Mouse (Mus musculus) embryonic facial prominence, embryonic 15.5 days (tissue): Measurements from ENCODE around the gene Smg9. TPM values are rescaled to one million over a fixed set of nuclear protein-coding genes. Genes with fewer than 3 reads are reported as not detected.

Experiments
- ATAC-seq: fragments of 200-750 bp; cut with Nextera tagmentation; 2 replicates; pipeline ENCODE4 v1.8.0; 2017; ENCODE audit warnings: low read depth, moderate TSS enrichment; ENCODE audit not compliant: insufficient number of reproducible peaks, low FRiP score, low TSS enrichment
- H3K27ac ChIP-seq: fragments of 300-500 bp; sonication (generic); replicated peaks from 2 replicates; pipeline ENCODE4 v1.5.1; 2015; ENCODE audit warnings: mild to moderate bottlenecking, inconsistent platforms
- H3K27me3 ChIP-seq: fragments of 300-500 bp; sonication (generic); 2 replicates; pipeline ENCODE4 v1.6.1; 2015; ENCODE audit warnings: inconsistent platforms
- H3K36me3 ChIP-seq: fragments of 300-500 bp; sonication (generic); 2 replicates; pipeline ENCODE4 v1.6.1; 2015; ENCODE audit warnings: mild to moderate bottlenecking, inconsistent platforms
- H3K4me1 ChIP-seq: fragments of 300-500 bp; sonication (generic); 2 replicates; pipeline ENCODE4 v1.6.1; 2015; ENCODE audit warnings: inconsistent platforms
- H3K4me2 ChIP-seq: fragments of 300-500 bp; sonication (generic); replicated peaks from 2 replicates; pipeline ENCODE4 v1.6.1; 2015; ENCODE audit warnings: mild to moderate bottlenecking, inconsistent platforms
- H3K4me3 ChIP-seq: fragments of 300-500 bp; sonication (generic); replicated peaks from 2 replicates; pipeline ENCODE4 v1.5.1; 2015; ENCODE audit warnings: mild to moderate bottlenecking, inconsistent platforms
- H3K9ac ChIP-seq: fragments of 300-500 bp; sonication (generic); 2 replicates; pipeline ENCODE4 v1.6.1; 2015; ENCODE audit warnings: inconsistent platforms
- H3K9me3 ChIP-seq: fragments of 300-500 bp; sonication (generic); replicated peaks from 2 replicates; pipeline ENCODE4 v1.6.1; 2016; ENCODE audit warnings: inconsistent platforms
- WGBS: fragments of 180-500 bp; shearing (Covaris S2); methylation state at CpG from one replicate; pipeline ENCODE4 v1.1.7; 2015; 5-methylcytosine and 5-hydroxymethylcytosine counted together
- polyA plus RNA-seq: library from polyadenylated mRNA; unstranded; fragments of >200 nt; fragmentation: Nextera tagmentation; extraction: Ambion mirVana; gene quantifications from 2 replicates; pipeline ENCODE4 v1.2.1, GENCODE M21; 2015

The Smg9 gene
- polyA plus RNA-seq, 1 experiment from 2014 or later = 27.6 TPM

DNA sequence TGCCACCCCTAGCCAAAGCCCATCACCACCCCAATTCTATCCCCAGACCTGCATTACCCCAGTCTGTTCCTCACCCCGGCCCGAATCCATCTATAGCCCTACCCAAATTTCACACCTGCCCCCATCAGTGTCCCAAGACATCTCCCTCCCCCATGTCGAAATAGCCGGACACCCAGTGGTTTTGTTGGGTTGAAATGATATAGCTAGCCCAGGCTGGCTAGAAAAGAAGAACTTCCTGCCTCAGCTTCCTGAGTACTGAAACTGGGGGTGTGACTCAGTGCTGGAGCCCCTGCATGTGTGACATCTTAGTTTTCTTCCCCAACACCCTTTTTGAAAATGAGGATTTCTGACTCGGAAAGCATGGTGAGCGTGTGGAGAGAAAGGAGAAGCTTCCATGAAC, 67.4 kb downstream of the Smg9 start:
- ATAC-seq = no peak
- Histone ChIP-seq H3K36me3 (no peaks in the 10 kb centered on the region), H3K4me2 (no peak overlapping the region), H3K9ac (no peak overlapping the region), H3K4me1 (peaks cover 13% of the 10 kb centered on the region), H3K27ac (no peak overlapping the region), H3K4me3 (no peak overlapping the region), H3K27me3 (no peaks in the 10 kb centered on the region), H3K9me3 (0 out of 2 replicates have a peak, but pooled peaks cover 9% of the 10 kb centered on the region)
- WGBS = 85% methylated on average over 6 of the region's 6 CpGs

DNA sequence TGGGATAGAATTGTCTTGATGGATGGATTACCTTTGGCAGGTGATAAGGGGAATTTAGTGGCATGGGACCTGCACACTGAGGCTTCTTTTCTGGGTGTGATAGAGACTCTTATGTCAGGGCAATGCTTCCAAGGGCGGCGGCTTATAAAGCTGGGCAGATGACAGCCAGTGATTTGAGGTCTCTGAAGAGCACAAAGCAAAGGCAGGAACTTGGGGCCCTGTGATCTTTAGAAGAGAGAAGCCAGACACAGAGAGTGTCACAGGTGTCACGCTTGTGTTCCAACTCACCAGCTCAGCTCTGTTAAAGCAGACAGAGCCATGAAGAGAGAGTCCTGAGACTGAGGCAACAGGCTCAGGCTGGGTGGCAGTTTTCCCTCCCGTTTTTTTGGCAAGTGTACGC, 68.5 kb downstream of the Smg9 start:
- H3K4me3 ChIP-seq = no peak overlapping the region
- ATAC-seq = no peak
- H3K9me3 ChIP-seq = 0 out of 2 replicates have a peak, but pooled peaks cover 9% of the 10 kb centered on the region
- 74% methylated on average over 5 of the region's 5 CpGs for WGBS
- H3K4me2 ChIP-seq = no peak overlapping the region
- no peaks in the 10 kb centered on the region for H3K36me3 ChIP-seq
- H3K4me1 ChIP-seq = peaks cover 5% of the 10 kb centered on the region
- no peak overlapping the region for H3K9ac ChIP-seq
- H3K27ac ChIP-seq = no peak overlapping the region
- H3K27me3 ChIP-seq = no peaks in the 10 kb centered on the region

DNA sequence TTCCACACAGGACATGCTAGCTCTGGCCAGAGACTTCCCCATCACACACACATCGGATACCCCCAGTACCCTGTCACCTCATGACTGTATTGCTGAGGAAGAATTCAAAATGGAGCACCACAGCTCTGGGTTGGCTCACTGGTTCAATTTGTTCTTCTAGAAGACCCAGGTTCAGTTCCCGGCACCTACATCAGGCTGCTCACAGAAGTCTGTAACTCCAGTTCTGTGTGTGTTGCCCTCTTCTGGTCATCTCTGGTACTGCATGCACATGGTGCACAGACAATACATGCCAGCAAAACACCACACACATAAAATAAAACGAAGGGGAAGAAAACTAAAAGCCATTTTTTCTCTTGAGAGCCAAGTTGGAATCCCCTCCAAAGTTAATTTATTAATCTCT, 69.7 kb downstream of the Smg9 start:
- ATAC-seq = no peak
- Histone ChIP-seq H3K27me3 (no peaks in the 10 kb centered on the region), H3K27ac (no peak overlapping the region)

DNA sequence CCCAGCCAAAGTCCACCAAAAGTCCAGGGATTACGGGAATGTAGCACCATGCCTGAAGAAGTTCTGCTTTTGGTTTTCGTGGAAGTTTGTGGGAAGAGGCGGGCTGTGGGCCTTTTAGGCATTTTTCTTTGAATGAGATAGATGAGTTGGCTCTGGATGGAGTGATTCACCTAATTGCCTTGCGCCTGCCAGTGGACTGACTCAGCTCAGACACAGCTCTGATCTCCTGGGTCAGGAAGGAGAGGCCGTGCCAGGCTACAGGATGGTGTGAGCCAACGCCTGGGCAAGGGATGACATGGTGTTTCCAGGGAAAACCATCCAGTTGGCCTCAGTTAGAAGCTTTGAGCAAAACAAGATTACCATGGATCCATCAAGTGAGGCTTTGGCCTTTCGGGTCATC, 70.9 kb downstream of the Smg9 start:
- no peak overlapping the region for H3K27ac ChIP-seq
- H3K9ac ChIP-seq = no peak overlapping the region
- peaks cover 9% of the 10 kb centered on the region for H3K4me1 ChIP-seq
- ATAC-seq = no peak
- no peaks in the 10 kb centered on the region for H3K36me3 ChIP-seq
- no peak overlapping the region for H3K4me2 ChIP-seq
- 94% methylated on average over 7 of the region's 7 CpGs for WGBS
- H3K27me3 ChIP-seq = no peaks in the 10 kb centered on the region
- 0 out of 2 replicates have a peak, but pooled peaks cover 9% of the 10 kb centered on the region for H3K9me3 ChIP-seq
- no peak overlapping the region for H3K4me3 ChIP-seq

More for the DNA sequence above, 69.7 kb downstream of the Smg9 start:
- no peak overlapping the region for H3K4me3 ChIP-seq
- 82% methylated on average over 3 of the region's 3 CpGs for WGBS
- H3K4me1 ChIP-seq = no peaks in the 10 kb centered on the region; the same call in 1 of the 2 replicates
- no peak overlapping the region for H3K4me2 ChIP-seq
- H3K9me3 ChIP-seq = 0 out of 2 replicates have a peak, but pooled peaks cover 9% of the 10 kb centered on the region
- H3K9ac ChIP-seq = no peak overlapping the region
- no peaks in the 10 kb centered on the region for H3K36me3 ChIP-seq

Other genes with a start within 250 kb of the Smg9 start
- gene Zfp114, start 224.6 kb upstream of the Smg9 start, polyA plus RNA-seq = 6.4 and 6.5 TPM in 2 replicates
- gene Zfp111, start 188.2 kb upstream of the Smg9 start, polyA plus RNA-seq = 10.8 and 11.4 TPM in 2 replicates
- 4.3 and 5.3 TPM in 2 replicates for gene Zfp109, start 162.1 kb upstream of the Smg9 start, polyA plus RNA-seq
- 4.9 and 5.5 TPM in 2 replicates for gene Zfp108, start 144.8 kb upstream of the Smg9 start, polyA plus RNA-seq
- gene Zfp93, start 129.2 kb upstream of the Smg9 start, polyA plus RNA-seq = 8.1 and 10.7 TPM in 2 replicates
- gene Zfp61, start 98.4 kb upstream of the Smg9 start, polyA plus RNA-seq = 41.6 and 45.6 TPM in 2 replicates
- 13.7 and 14.5 TPM in 2 replicates for gene Zfp94, start 83.0 kb upstream of the Smg9 start, polyA plus RNA-seq
- gene Tescl, start 65.7 kb upstream of the Smg9 start, polyA plus RNA-seq = not detected in 2 replicates
- 30.8 and 40.2 TPM in 2 replicates for gene Lypd5, start 50.4 kb upstream of the Smg9 start, polyA plus RNA-seq
- gene Kcnn4, start 29.4 kb upstream of the Smg9 start, polyA plus RNA-seq = 3.1 and 4.0 TPM in 2 replicates
- gene Irgc1, start 52.7 kb downstream of the Smg9 start, polyA plus RNA-seq = 0.21 TPM in 1 of 2 replicates, not detected in the other
- 8.8 and 12.6 TPM in 2 replicates for gene Plaur, start 62.9 kb downstream of the Smg9 start, polyA plus RNA-seq
- 7.5 and 8.0 TPM in 2 replicates for gene Cadm4, start 82.4 kb downstream of the Smg9 start, polyA plus RNA-seq
- gene Zfp428, start 107.4 kb downstream of the Smg9 start, polyA plus RNA-seq = 65.9 and 69.2 TPM in 2 replicates
- gene AC161166.1, start 112.8 kb downstream of the Smg9 start, polyA plus RNA-seq = 0.62 and 0.72 TPM in 2 replicates
- 11.2 and 11.4 TPM in 2 replicates for gene Irgq, start 131.1 kb downstream of the Smg9 start, polyA plus RNA-seq
- gene Pinlyp, start 146.5 kb downstream of the Smg9 start, polyA plus RNA-seq = 9.4 and 16.4 TPM in 2 replicates
- 122 and 127 TPM in 2 replicates for gene Xrcc1, start 146.7 kb downstream of the Smg9 start, polyA plus RNA-seq
- gene Ethe1, start 187.9 kb downstream of the Smg9 start, polyA plus RNA-seq = 27.3 and 27.8 TPM in 2 replicates
- gene Zfp575, start 188.0 kb downstream of the Smg9 start, polyA plus RNA-seq = 6.9 and 7.9 TPM in 2 replicates
- gene Phldb3, start 211.1 kb downstream of the Smg9 start, polyA plus RNA-seq = 1.1 and 1.4 TPM in 2 replicates
- 94.6 and 109 TPM in 2 replicates for gene Lypd3, start 236.9 kb downstream of the Smg9 start, polyA plus RNA-seq